Mouse (Mus musculus) intestine, embryonic 16.5 days (tissue): ENCODE measurements around the gene Prkcd. TPM values are rescaled to one million over a fixed set of nuclear protein-coding genes. Genes with fewer than 3 reads are reported as not detected.

Source experiments
- ATAC-seq: fragments of 200-750 bp; cut with Nextera tagmentation; 2 replicates; pipeline ENCODE4 v1.8.0; 2017; ENCODE audit warnings: moderate TSS enrichment, moderate library complexity
- H3K27ac ChIP-seq: fragments of 300-500 bp; sonication (generic); 2 replicates; pipeline ENCODE4 v1.5.1; 2014; ENCODE audit warnings: mild to moderate bottlenecking, low read length
- H3K27me3 ChIP-seq: fragments of 300-500 bp; sonication (generic); replicated peaks from 2 replicates; pipeline ENCODE4 v1.6.1; 2014; ENCODE audit warnings: low read length, control low read depth, mixed read lengths; ENCODE audit not compliant: control insufficient read depth, insufficient read depth
- H3K36me3 ChIP-seq: fragments of 300-500 bp; sonication (generic); 2 replicates; pipeline ENCODE4 v1.6.1; 2014; ENCODE audit warnings: low read length, control low read depth; ENCODE audit not compliant: control insufficient read depth, insufficient read depth
- H3K4me1 ChIP-seq: fragments of 300-500 bp; sonication (generic); 2 replicates; pipeline ENCODE4 v1.6.1; 2014; ENCODE audit warnings: low read length, control low read depth, mixed read lengths; ENCODE audit not compliant: control insufficient read depth, insufficient read depth
- H3K4me2 ChIP-seq: fragments of 300-500 bp; sonication (generic); 2 replicates; pipeline ENCODE4 v1.6.1; 2014; ENCODE audit warnings: low read depth, low read length, control low read depth
- H3K4me3 ChIP-seq: fragments of 300-500 bp; sonication (generic); 2 replicates; pipeline ENCODE4 v1.5.1; 2014; ENCODE audit warnings: mild to moderate bottlenecking, low read length
- H3K9ac ChIP-seq: fragments of 300-500 bp; sonication (generic); 2 replicates; pipeline ENCODE4 v1.6.1; 2014; ENCODE audit warnings: low read depth, low read length
- H3K9me3 ChIP-seq: fragments of 300-500 bp; sonication (generic); 2 replicates; pipeline ENCODE4 v1.6.1; 2016; ENCODE audit warnings: low read length, control low read depth; ENCODE audit not compliant: control insufficient read depth
- WGBS: fragments of 180-500 bp; shearing (Covaris S2); extraction: QIAGEN DNeasy Blood & Tissue Kit; methylation state at CpG from one replicate; pipeline ENCODE4 v1.1.7; 2014; 5-methylcytosine and 5-hydroxymethylcytosine counted together
- polyA plus RNA-seq: library from polyadenylated mRNA; unstranded; fragments of >200 nt; fragmentation: Nextera tagmentation; extraction: Ambion mirVana; gene quantifications from 2 replicates; pipeline ENCODE4 v1.2.1, GENCODE M21; 2015

The Prkcd gene
- 52.1 and 56.5 TPM in 2 replicates for polyA plus RNA-seq

GRCm38 (mm10) chr14:30625856-30626726 is at the start of gene Prkcd:
TSS of gene Prkcd (minus strand) at chr14:30626210.
- peak within 1 kb of the TSS; percentile 85 for H3K4me3 ChIP-seq
- peaks cover 37% of the 10 kb centered on the region for H3K4me1 ChIP-seq
- no peaks in the 10 kb centered on the region for H3K36me3 ChIP-seq
- peak within 1 kb of the TSS; percentile 88 for H3K9ac ChIP-seq
- under 1% methylated on average over 64 of the region's 71 CpGs for WGBS
- H3K4me2 ChIP-seq = peak within 1 kb of the TSS; percentile 88
- H3K27me3 ChIP-seq = no peaks in the 10 kb centered on the region
- H3K27ac ChIP-seq = peak within 1 kb of the TSS; percentile 86
- H3K9me3 ChIP-seq = no peaks in the 10 kb centered on the region
- peak; percentile 72 for ATAC-seq

DNA sequence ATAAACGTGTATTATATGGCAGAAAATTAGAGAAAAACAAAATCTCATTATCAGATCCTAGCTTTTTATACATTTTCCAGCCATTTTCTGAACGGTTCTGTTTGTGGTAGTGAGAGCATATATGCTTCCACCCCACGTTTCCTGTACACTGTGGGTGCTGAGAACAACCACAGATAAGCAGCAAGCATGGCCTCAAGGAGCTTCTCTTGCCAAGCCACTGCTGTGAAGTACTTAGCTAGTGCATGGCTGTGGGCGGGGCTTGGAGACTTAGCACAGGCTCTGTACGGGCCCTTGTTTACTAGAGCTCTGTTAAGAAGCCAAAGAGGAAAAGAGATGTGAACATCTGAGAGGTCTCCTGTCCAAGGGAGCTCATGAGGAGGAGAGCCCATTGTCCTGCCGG is 48.9 kb upstream of the Prkcd start:
- Histone ChIP-seq H3K4me1 (no peaks in the 10 kb centered on the region), H3K36me3 (no peaks in the 10 kb centered on the region), H3K9me3 (no peaks in the 10 kb centered on the region), H3K27ac (no peak overlapping the region), H3K4me3 (no peak overlapping the region), H3K9ac (no peak overlapping the region), H3K4me2 (no peak overlapping the region), H3K27me3 (no peaks in the 10 kb centered on the region)
- no peak for ATAC-seq
- 69% methylated on average over 6 of the region's 6 CpGs for WGBS

DNA sequence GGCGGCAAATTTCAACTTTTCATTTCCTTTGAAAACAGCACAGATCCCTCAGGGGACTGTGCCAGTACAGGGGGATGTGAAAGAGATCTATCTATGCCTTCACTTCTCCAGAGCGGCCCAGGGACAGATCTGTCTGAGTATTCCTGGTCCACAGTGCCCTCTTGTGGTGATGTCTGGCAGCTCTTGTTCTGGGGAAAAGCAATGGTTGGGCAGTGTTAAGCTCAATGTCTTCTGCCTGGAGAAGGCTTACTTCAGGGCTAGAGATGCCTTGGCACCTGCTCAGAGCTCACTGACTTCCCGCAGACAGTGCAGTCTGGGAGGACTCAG is 45.9 kb upstream of the Prkcd start:
- Histone ChIP-seq H3K27ac (no peak overlapping the region), H3K9me3 (no peaks in the 10 kb centered on the region), H3K4me1 (no peaks in the 10 kb centered on the region), H3K4me2 (no peak overlapping the region), H3K27me3 (no peaks in the 10 kb centered on the region), H3K36me3 (no peaks in the 10 kb centered on the region), H3K4me3 (no peak overlapping the region), H3K9ac (no peak overlapping the region)
- WGBS = 3% methylated on average over 3 of the region's 3 CpGs
- ATAC-seq = peak; percentile 89

GRCm38 (mm10) chr14:30671095-30671985 is 45.3 kb upstream of the Prkcd start:
- peak; percentile 21; the same call in 1 of the 2 replicates for ATAC-seq
- H3K27ac ChIP-seq = 0 out of 2 replicates have a peak overlapping the region, but pooled peaks have one; percentile 31
- H3K9me3 ChIP-seq = no peaks in the 10 kb centered on the region
- H3K4me3 ChIP-seq = no peak overlapping the region
- H3K27me3 ChIP-seq = no peaks in the 10 kb centered on the region
- H3K4me2 ChIP-seq = no peak overlapping the region
- 72% methylated on average over 15 of the region's 15 CpGs for WGBS
- no peak overlapping the region for H3K9ac ChIP-seq
- 0 out of 2 replicates have a peak, but pooled peaks cover 3% of the 10 kb centered on the region for H3K36me3 ChIP-seq
- H3K4me1 ChIP-seq = no peaks in the 10 kb centered on the region

DNA sequence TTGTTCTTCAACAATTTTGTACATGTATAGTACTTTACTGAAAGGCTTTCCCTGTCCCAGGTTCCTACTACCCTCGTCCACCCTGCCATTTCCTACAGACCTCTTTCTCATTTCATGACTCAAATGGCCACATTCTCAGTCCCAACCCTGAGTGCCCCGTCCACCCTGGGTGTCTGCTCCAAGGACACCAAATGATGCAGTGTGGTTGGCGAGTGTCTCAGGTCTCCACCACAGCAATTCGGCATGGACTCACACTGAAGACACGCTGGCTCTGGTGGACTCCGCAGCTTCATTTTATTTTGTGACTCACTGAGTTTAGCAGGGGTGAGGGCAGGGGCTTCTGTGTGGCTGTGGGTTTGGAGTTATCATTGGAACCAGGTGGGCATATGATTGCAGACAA is 44.2 kb upstream of the Prkcd start:
- no peak overlapping the region for H3K4me3 ChIP-seq
- WGBS = 94% methylated on average over 6 of the region's 6 CpGs
- no peak for ATAC-seq
- H3K9ac ChIP-seq = no peak overlapping the region
- H3K27me3 ChIP-seq = no peaks in the 10 kb centered on the region
- 0 out of 2 replicates have a peak, but pooled peaks cover 8% of the 10 kb centered on the region for H3K36me3 ChIP-seq
- no peaks in the 10 kb centered on the region for H3K9me3 ChIP-seq
- no peak overlapping the region for H3K4me2 ChIP-seq
- H3K4me1 ChIP-seq = no peaks in the 10 kb centered on the region
- H3K27ac ChIP-seq = no peak overlapping the region

- no peak for ATAC-seq
- Histone ChIP-seq H3K9me3 (no peaks in the 10 kb centered on the region), H3K36me3 (0 out of 2 replicates have a peak, but pooled peaks cover 8% of the 10 kb centered on the region)
Measured at GRCm38 (mm10) chr14:30666604-30667003, 40.6 kb upstream of the Prkcd start.

GRCm38 (mm10) chr14:30666061-30666460 is 40.1 kb upstream of the Prkcd start:
- WGBS = 82% methylated on average over 3 of the region's 3 CpGs
- Histone ChIP-seq H3K27me3 (no peaks in the 10 kb centered on the region), H3K9ac (no peak overlapping the region), H3K4me3 (no peak overlapping the region), H3K36me3 (0 out of 2 replicates have a peak, but pooled peaks cover 8% of the 10 kb centered on the region), H3K4me2 (no peak overlapping the region), H3K9me3 (no peaks in the 10 kb centered on the region), H3K27ac (no peak overlapping the region), H3K4me1 (no peaks in the 10 kb centered on the region)
- ATAC-seq = no peak

More at GRCm38 (mm10) chr14:30666604-30667003, 40.6 kb upstream of the Prkcd start:
- Histone ChIP-seq H3K27me3 (no peaks in the 10 kb centered on the region), H3K4me2 (no peak overlapping the region), H3K27ac (no peak overlapping the region), H3K4me1 (no peaks in the 10 kb centered on the region), H3K4me3 (no peak overlapping the region), H3K9ac (no peak overlapping the region)
- 81% methylated on average over 4 of the region's 4 CpGs for WGBS

- 78% methylated on average over 1 of the region's 1 CpGs for WGBS
- no peak overlapping the region for H3K27ac ChIP-seq
- H3K27me3 ChIP-seq = no peaks in the 10 kb centered on the region
- no peak overlapping the region for H3K9ac ChIP-seq
- H3K4me2 ChIP-seq = no peak overlapping the region
- H3K4me1 ChIP-seq = peaks cover 5% of the 10 kb centered on the region
- no peak for ATAC-seq
- no peak overlapping the region for H3K4me3 ChIP-seq
- H3K36me3 ChIP-seq = no peaks in the 10 kb centered on the region
- H3K9me3 ChIP-seq = no peaks in the 10 kb centered on the region
Measured at GRCm38 (mm10) chr14:30655531-30655930, 29.5 kb upstream of the Prkcd start.

DNA sequence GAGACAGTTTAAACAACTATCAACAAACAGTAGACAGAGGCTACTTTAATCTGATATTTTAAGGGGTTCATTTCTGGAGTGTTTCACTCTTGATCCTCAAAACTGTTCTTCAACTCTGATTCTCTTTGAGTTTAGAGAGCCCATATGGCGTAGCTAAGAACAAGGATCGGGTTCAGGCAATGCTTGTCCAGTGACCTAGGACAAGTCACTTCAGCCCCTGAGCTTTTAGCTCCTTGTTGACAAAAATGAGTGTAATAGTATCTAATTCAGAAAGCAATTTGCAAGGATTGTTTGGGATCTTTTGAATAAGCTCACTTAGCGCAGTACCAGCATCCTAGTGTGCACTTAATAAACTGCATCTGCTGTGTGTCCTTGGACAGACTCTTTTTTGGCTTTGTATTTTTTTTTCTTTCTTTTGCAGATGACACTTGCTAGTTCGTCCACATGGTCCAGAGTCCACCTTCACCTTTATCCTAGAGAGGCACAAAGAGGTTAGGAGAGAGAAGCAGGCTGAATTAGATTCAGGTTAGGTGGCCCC is 28.8 kb upstream of the Prkcd start:
- 31% methylated on average over 4 of the region's 4 CpGs for WGBS
- no peaks in the 10 kb centered on the region for H3K27me3 ChIP-seq

More for the DNA sequence above, 28.8 kb upstream of the Prkcd start:
- Histone ChIP-seq H3K4me2 (peak overlapping the region; percentile 73), H3K27ac (peak overlapping the region; percentile 89; the same call in 1 of the 2 replicates), H3K4me1 (peaks cover 5% of the 10 kb centered on the region), H3K9ac (peak overlapping the region; percentile 100), H3K9me3 (no peaks in the 10 kb centered on the region), H3K36me3 (no peaks in the 10 kb centered on the region), H3K4me3 (peak overlapping the region; percentile 94)
- peak; percentile 21; the same call in 1 of the 2 replicates for ATAC-seq
